Mouse (Mus musculus) erythroblast, embryonic 14.5 days (primary cell): ENCODE data around the gene Ptgis.

Experiments
- GATA1 ChIP-seq: IDR thresholded peaks from 2 replicates; pipeline ENCODE4 v1.6.1; 2012; ENCODE audit warnings: low read length, inconsistent platforms, mixed read lengths
- TAL1 ChIP-seq: IDR thresholded peaks from 3 replicates; pipeline ENCODE4 v1.6.1; 2012; ENCODE audit warnings: low read length, inconsistent platforms, mixed read lengths

GRCm38 (mm10) chr2:167244892-167245291 is 4.5 kb upstream of the Ptgis start:
- TF ChIP-seq GATA1 (no peak), TAL1 (no peak)
